Mouse (Mus musculus) gastrocnemius, postnatal 4 days (tissue): ENCODE data around the gene Utrn. TPM values are rescaled to one million over a fixed set of nuclear protein-coding genes. Genes with fewer than 3 reads are reported as not detected.

Experiments
- DNase-seq, 2 experiments: peaks; one replicate each; pipeline ENCODE4 v3.0.0; 2021 to 2022; ENCODE audit warnings: low spot score in 2 of 2, mixed read lengths in 2 of 2
- total RNA-seq, 2 experiments: library from RNA; stranded (reverse); gene quantifications; 2 replicates each; pipeline ENCODE4 v1.2.3; 2021

Gene Utrn
- total RNA-seq, 2 experiments from 2014 or later, result 95.1 to 101 TPM

DNA sequence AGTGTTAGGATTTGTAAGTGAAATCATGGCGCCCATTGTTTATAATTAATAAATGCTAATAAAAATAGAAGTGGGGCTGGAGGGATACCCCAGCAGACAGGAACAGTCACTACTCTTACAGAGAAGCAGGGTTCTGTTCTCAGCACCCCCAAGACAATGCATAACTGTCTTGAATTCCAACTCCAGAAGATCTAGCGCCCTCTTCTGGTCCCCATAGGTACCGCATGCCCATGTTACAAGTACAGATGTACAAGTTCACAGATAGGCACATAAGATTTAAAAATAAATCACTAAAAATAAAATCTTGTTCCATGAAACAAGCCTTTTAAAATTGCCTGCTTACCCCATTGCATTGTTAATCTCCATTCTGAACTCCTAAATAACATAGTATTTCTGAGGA is 168.6 kb downstream of the Utrn start:
- no peak for DNase-seq

DNA sequence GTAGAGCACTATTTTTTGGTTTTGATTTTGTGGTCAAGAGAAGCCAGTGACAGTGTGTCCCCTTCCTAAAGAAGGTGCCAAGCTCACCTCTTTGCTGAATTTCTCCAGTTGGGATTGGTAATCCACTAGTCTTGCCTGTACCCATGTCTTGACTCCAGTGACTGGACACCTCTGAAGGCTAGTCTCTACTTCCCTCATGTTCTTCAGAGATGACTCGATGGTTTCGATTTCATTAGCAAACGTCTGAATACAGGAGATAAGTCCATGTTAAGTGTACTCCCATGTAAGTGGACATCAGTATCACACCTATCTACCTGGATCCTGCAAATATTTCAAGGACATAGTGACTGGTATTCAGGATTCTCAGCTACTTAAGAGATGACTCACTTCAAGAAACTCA is 171.3 kb downstream of the Utrn start:
- DNase-seq, result no peak

DNA sequence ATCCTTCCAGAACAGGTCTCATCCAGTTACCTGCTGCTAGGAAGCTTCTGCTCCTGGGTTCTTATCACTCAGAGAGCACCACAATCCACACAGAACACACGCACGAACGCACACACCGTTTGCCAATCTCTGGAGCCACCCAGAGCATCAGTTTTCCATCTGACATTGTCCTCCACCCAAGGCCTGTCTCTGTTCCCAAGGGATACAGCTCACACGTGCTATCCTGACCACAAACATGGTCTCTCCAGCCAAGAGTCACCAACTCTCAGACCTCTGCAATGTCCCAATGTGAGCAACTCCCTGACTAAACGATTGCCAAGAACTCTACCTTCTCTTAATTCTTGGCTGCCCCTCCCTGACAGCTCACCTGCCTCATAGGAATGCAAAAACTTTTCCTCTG is 172.5 kb downstream of the Utrn start:
- no peak for DNase-seq

DNA sequence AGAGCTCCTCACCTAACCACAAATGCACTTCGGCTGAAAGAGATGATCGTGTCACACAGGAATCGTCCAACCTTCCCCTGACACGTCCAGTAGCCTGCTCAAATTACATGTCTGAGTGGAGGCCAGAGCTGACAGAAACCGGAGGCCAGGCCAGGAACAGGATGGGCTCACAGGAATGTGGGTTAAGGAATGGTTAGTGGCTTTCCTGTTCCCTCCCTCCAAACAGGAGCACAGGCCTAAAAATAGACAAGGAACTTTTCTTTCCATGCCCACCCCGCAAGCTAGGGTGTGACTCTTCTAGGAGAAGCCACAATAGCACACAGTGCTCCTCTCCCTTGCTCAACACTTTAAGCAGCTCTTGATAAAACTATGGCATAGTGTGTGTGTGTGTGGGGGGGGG is 174.4 kb downstream of the Utrn start:
- peak in 1 of 2 experiments; percentile 19 for DNase-seq

DNA sequence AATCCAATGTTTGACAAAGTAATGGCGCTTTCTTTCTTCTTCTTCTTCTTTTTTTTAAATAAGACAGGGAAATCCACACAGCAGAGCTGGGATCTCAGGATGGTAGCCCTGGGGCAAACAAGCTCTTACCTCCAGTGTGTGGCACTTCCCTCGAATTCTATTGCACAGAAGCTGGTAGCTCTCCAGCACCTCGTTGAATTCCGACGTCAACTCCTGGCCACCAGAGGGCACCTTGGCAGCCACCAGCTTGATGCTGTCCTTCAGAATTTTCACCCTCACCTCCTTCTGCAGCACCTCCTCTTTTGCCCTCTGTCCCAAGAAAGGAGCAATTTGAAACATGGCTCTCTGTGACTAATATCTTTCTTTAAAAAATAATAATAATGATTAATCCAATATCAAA is 178.6 kb downstream of the Utrn start:
- DNase-seq, result peak; percentile 42 to 61

DNA sequence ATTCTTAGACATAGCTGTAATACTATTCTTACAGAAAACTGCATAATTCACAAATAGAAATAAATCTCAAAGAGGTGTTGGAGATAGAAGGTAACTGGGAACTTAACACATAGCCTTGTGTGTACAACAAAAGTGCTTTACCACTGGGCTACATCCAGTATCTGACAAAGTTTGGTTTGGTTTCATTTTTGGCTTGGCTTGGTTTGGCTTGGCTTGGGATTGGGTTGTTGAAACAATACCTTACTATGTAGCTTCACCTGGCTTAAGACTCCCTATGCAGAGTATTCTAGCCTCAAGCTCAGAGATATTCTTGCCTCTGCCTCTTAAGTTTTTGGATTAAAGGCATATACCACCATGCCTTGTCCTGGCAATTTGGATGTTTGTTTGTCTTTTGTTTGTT is 183.5 kb downstream of the Utrn start:
- no peak for DNase-seq

DNA sequence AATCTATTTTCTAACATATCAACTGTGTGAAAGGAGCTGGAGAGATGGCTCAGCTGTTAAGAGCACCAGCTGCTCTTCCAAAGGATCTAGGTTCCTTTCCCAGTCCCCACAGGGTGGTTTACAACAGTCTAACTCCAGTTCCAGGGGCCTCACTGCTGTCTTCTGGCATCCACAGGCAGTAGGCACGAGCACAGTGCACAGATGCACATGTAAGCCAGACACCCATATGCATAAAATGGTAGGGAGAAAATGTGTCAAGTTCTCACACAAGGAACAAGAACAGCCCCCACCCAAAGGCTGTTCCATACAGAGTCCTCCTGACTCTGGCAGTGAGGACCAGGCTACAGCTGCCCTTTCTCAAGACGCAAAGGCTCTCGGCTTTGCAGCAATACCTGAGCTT is 185.1 kb downstream of the Utrn start:
- DNase-seq, result no peak

DNA sequence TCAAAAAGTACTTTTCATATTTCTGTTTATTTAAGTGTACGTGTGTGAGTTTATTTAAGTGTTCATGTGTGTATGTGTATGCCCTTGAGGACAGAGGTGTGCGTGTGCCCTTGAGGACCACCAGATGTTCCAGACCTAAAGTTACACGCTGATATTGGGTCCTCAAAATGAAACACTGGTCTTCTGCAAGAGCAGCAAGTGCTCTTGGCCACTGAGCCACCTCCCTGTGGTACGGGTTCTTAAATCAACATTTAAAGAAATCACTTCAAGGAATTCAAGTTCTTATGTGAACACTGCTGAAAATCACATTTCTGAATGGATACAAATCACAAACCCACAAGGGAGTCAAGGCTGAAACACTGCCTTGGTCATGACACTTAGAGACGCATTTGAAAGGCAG is 195.9 kb downstream of the Utrn start:
- DNase-seq, result no peak

DNA sequence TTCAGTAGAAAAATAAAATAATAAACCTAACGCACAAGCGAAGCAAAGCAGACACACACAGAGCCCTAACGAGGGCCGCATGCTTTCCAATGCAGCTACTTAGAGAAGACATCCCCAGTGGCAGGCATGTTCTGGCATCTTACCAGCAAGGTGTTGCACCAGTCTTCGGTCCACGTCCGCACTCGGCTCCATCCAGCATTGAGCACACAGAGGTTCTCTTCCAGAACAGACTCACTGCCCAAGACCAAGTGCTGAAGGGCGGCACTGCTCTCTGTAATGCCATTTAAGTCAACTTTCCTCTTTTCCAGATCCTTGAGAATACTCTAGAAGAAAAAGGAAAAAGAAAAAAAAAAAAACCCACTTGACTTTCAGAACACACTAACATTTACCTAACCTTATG is 197.6 kb downstream of the Utrn start:
- DNase-seq, result no peak

DNA sequence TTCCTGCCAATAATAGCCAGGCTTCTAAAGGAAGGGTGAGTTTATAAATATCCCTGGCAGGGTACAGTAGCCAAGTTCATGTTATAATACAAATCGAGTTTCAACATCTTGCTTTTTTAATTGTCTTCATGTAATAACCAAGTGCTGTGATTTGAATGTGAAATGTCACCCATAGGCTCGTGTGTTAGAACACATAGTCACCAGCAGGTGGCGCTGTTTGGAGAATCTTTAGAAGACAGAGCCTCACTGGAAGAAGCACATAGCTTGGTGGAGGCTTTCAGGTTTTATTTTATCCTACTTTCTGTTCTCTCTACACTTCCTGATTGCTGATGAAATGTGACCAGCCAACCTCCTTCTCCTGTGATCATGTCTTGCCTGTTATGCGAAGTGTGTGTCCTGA is 207.1 kb downstream of the Utrn start:
- DNase-seq, result no peak

DNA sequence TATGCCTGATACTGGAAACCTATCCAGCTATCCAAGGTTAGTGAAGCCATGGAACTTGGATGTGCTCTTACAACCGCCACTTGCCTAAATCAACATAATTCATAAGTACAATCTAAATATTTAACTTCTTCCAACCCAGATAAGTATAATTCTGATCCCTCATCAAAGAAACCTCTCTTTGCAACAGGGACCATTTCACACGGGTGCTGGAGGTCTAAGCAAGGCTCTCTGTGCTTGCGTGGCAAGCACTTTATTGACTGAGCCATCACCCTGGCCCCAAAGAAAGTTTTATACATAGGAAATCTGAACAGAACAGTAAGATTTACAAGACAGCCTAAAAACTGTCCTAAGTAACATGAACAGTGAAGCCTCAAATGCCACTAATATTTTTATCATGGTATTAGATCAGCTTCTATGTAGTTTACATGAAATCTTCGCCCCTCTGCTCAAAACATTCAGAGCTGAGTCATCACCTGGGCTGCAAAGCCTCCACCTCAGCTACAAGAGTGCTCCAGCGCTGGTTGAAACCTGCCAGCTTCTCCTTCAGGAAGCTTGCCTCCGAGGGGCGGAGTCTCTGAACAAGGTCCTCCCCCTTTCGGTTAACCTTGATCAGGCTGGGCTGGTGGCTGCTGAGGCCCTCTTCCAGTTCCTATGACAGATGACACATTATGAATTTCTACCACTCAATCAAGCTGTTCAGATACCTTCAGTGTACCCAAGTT is 211.0 kb downstream of the Utrn start:
- no peak for DNase-seq

DNA sequence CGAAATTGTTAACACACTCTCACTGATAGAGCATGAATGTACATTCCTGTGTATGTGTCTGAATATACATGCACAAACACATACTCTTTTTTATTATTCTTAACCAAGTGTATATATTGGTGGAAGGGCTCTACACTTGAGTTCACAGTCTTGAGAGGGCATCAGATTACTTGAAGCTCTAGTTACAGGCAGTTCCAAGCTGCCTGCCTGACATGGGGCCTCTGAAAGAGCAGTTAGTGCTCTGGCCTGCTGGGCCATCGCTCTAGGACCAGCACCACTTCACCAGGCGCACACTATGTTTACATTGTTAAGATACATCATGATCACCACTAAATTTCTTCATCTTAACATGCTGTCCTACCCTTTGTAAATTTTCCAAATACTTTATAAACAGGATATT is 216.2 kb downstream of the Utrn start:
- DNase-seq, result no peak

DNA sequence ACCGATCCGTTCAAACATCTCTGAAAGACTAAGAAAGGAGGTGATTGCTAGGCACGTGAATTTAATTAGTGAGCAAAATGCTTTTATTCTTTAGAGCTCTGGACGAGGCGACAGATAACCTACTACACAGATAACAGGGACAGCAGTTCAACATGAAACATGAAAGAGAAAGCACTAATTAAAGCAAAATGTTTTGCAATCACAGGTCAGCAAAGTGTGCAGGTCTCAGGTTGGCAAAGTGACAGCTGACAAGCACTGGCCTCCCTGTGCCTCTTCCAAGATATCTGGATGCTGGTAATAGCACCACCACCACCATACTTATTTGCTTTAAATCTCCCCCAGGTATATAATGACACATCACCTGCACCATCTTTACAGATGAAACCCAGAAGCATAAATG is 223.0 kb downstream of the Utrn start:
- DNase-seq, result no peak

DNA sequence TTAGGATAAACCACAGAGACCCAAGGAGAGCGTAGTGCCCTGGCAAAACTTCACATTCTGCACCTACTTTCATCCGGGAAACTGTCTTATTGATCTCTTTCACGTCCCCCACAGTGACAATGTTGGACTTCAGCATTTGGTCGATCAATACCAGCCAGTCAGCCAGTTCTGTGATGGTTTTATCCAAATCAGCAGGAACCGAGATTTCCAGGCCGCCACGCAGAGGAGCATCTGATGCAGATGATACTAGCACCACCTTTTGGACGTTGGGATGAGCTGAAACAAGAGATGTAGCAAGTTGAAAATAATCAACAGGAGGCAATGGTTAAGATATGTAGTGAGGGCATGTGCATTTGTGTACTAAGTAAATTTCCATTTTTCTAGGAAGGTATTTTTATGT is 225.8 kb downstream of the Utrn start:
- no peak for DNase-seq

DNA sequence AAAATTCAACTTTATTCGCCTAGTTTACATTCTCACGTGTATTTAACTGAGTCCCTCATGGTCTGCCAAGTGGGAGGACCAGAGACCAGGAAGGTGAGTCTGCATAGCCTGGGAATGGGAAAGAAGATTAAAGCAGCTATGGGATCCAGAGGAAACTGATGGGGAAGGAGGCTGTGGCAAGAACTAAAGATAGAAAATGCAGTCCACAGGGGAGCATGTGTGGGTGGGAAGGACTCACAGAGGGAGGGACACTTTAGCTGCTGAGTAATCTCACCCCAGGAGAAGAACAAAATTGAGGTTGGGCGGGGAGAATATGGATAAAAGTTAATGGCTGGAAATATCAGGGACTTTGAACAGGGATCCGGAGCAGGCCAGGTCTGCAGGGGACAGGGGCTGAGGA is 229.5 kb downstream of the Utrn start:
- no peak for DNase-seq

DNA sequence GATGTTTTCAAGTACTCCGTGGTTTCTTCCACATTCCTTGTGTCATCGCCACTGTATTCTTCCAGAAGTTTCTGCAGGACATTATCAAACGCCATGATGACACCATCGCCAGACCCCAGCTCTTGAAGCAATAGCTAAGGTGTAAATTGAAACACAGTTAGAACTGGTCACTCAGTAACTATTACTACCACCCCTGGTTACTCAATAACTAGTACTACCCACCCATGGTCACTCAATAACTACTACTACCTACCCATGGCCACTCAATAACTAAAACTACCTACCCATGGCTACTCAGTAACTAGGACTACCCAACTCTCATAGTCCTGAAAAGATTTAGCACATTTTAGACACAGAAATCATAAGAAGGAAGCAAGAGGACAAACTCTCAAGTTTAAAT is 235.2 kb downstream of the Utrn start:
- DNase-seq, result no peak

DNA sequence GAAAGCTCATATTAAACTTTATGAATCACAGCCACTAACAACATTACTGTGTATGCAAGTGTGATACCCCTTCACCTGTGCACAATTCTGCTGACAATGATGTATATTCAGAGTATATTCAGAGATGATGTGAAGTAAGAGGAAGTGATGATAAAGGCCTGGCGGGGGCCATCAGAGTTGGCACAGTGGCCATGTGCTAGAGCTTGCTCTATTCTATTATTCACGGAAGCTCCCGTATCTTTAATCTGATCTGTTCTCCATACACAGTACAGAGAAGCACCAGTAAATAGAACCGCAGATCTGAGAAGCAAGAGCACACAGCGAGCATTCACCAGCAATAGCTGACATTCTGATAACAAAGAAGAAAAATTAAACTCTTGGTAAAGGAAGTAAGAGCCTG is 238.2 kb downstream of the Utrn start:
- no peak for DNase-seq

DNA sequence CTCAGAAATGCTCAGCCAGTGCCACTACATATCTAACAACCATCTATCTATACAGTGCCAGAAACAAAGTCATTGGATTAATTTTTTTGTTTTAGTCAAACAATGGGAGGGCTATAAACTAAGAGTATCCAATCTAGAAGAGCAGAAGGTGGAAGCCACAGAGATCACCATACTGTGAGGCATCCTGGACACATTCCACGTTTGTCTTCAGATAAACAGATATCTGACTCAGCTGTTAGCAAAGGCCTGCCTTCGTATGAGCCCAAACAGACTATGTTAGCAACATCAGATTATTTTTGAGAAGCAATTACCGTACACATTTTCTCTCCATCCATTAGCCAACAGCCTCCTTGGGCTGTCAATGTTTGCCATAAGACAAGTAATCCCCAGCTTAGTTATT is 250.8 kb downstream of the Utrn start:
- no peak for DNase-seq

DNA sequence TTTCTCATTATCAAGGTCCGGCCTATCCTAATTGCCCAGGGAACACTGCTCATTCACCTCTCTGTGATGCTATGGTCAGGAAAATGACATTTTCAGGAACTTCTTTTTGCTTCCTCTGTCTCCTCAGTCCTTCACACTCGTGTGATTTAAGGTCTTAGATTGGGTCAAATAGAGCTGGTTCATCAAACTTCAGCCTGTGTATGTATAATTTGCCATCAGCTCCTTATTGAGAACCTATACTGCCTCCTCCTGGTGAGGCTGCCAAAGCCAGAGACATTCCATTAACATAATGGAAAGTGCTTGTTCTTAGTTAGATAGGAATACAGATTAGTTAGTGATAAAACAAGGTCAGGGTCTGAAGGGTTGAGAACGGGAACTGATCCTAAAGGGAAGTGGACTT is 253.4 kb downstream of the Utrn start:
- DNase-seq, result no peak

DNA sequence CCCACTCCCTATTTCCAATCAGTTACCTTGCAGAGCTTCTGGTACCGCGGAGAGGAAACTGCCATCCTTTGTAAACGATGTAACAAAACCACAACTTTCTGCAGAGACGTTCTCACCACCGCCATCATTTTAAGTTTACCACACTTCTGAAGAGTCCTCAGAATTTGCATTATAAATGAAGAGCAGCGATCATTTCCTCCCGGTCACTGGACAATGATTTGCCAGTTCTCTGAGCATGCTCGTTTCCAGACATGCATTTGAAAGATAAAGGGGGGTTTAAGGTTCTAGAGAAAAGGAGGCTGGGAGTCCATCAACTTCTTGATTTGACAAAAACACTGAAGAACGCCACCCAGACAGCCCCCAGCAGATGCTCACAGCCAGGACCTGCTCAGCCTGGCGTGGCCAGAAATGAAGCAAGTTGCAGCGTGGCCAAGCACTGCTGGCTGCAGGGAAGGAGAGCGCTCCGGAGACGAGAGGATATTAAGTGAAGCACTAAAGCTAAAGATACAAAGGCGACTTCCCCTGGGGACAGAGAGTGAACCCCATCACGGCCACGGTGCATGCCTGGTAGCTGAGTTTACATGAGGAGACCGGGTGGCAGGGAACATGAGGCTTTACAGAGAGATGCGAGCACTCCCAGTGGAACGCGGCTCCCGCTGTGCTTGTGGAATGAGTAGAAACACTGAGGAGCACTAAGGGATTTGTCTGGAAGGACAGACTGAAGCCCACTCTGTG is 254.5 kb downstream of the Utrn start:
- peak; percentile 16 to 20 for DNase-seq

DNA sequence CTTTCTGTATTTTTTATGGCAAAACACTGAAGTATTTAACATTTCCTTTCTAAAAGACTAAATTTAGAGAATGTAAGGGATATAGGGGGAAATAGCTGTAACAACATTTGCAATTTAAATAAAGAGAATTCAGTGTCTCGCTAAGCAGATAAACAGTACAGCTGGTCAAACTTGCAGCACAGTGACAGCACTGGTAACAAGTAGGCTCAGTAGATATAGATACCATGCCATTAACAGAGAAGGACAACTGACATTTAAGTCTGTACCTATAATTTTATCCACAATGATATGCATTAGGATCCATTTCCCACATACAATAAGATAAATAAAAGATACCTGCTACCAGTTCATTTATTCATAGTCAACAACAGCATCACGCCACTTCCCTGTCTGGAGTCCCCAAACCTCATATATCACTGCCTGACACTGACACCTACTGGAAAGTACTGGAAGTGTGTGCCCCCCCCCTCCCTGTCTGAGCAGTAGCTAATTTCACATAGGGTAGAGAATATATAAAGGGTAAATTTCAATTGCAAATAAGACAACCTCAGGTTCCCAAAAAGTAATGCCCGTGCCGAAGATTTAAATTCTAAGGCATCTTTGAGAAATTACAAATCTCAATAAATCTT is 256.8 kb downstream of the Utrn start:
- DNase-seq, result peak in 1 of 2 experiments; percentile 15

DNA sequence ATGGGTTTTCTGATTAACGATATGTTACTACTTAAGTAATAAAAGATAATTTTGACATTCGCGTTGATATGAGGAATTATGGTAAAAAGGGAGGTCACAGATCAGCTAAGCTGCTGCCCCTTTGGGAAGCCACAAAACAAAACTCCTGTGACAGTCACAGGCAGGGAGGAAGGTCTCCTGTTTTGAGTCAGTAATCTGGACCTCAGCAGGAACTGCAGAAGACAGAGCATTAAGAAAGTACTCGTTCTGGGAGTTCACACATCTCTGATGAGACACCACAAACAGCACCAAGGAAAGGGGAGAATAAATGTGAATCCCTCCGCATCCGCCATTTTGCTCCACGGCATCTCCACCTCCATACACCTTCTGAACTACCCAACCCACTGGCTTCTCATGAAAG is 259.3 kb downstream of the Utrn start:
- DNase-seq, result no peak

DNA sequence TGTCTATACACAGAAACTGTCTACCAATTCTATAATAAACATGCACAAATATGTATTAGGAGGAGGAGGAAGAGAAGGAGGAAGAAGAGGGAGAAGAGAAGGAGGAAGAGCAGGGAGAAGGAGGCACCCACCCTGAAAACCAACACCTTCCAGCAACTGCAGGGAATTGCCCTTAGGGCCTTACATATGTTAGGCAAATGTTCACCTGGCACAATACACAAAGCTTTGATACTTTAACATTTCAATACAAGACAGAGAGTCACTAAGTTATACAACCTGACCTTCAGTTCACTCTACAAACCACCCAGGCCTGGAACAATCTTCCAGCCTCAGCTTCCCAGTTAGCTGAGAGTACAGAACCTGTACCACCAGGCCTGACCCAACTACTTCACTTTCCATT is 260.5 kb downstream of the Utrn start:
- no peak for DNase-seq
